Mouse (Mus musculus): ENCODE measurements around the gene Sult5a1. TPM values are rescaled to one million over a fixed set of nuclear protein-coding genes. Genes with fewer than 3 reads are reported as not detected.

Gene Sult5a1
- polyA plus RNA-seq, 1 experiment from 2014 or later: 0.05 TPM

DNA sequence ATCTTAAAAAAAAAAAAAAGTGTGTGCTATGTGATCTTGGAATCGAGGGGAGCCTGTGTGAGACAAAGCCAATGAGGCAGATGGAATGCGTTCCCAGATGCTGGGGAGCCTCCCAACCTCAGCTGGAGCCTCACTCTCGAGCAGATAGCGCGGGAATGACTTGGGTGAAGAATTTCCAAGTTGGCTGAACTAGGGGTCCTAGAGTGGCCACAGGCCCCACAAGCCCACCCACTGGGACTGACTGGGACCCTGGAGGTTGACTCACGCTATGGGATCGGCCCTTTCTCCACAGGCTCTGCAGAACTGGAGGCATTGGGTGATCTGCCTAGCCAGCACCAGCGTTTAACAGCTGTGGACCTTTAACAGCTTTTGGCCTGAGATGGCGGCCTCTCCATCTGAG is 21.8 kb downstream of the Sult5a1 start:
- in situ Hi-C loops (cut with MboI; ENCODE audit: low pct_unique_long_range_greater_than_20kb): no loop called here
- no peak for DNase-seq (ENCODE audit: low read depth, low spot score)
- peaks cover under 1% of the 10 kb centered on the region for H3K27me3 ChIP-seq
- ATAC-seq: no peak
- POLR2A ChIA-PET: interaction anchor here (0.6 kb wide), 1 partner anchor 292 kb away, joined by 3 read pairs; no protein-coding TSS in a partner anchor
- CTCF ChIA-PET: interaction anchor here (1.5 kb wide), 2 partner anchors 25 to 65 kb away, joined by 3 read pairs; no protein-coding TSS in a partner anchor
- no peak for TF ChIP-seq CTCF (IDR thresholded peaks at IDR 0.05)

DNA sequence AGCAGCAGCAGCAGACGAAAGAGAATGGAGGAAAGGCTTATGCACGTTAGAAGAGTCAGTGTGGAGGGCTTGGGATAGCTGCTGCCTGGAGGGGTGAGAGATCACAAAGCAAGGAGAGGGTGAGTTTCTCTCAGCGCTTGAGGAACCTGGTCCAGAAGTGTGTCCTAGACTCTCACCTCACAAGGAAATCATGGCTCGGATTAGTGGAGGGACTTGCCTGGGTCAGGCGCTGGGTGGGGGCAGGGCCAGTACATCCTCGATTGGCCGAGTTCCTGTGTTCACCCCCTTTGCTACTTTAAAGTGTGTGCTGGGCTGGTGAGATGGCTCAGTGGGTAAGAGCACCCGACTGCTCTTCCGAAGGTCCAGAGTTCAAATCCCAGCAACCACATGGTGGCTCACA is 22.3 kb downstream of the Sult5a1 start:
- peaks cover 3% of the 10 kb centered on the region for H3K27me3 ChIP-seq
- in situ Hi-C loops (cut with MboI; ENCODE audit: low pct_unique_long_range_greater_than_20kb): no loop called here
- DNase-seq (ENCODE audit: low read depth, low spot score): no peak

DNA sequence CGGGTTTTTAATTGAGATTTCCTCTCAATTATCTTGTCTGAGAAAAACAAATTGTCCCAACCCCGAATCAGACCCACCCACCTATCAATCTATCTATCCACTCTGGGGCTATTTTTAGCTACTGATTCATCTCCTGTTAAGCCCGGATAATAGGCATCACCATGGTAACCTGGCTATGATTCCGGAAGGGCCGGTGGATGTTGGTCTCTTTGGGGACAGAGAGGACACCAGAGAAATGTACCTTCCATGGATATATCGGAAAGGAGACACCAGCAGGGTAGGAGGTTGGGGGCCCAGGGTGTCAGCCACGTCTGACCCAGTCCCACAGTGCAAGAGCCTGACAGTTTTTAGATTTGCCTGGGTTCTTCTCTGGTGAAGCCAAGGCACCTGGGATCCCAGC is 22.7 kb downstream of the Sult5a1 start:
- POLR2A ChIA-PET: no interaction called here
- ATAC-seq: no peak
- DNase-seq (ENCODE audit: low read depth, low spot score): no peak
- CTCF ChIA-PET: no interaction called here
- TF ChIP-seq CTCF (IDR thresholded peaks at IDR 0.05): no peak
- in situ Hi-C loops (cut with MboI; ENCODE audit: low pct_unique_long_range_greater_than_20kb): no loop called here
- peaks cover 3% of the 10 kb centered on the region for H3K27me3 ChIP-seq

More for the DNA sequence above, 22.3 kb downstream of the Sult5a1 start:
- ChIA-PET CTCF (interaction anchor here (1.5 kb wide), 1 partner anchor 65 kb away, joined by 3 read pairs; no protein-coding TSS in a partner anchor), POLR2A (interaction anchor here (0.6 kb wide), 1 partner anchor 292 kb away, joined by 3 read pairs; no protein-coding TSS in a partner anchor)
- ATAC-seq: no peak
- no peak for TF ChIP-seq CTCF (IDR thresholded peaks at IDR 0.05)

DNA sequence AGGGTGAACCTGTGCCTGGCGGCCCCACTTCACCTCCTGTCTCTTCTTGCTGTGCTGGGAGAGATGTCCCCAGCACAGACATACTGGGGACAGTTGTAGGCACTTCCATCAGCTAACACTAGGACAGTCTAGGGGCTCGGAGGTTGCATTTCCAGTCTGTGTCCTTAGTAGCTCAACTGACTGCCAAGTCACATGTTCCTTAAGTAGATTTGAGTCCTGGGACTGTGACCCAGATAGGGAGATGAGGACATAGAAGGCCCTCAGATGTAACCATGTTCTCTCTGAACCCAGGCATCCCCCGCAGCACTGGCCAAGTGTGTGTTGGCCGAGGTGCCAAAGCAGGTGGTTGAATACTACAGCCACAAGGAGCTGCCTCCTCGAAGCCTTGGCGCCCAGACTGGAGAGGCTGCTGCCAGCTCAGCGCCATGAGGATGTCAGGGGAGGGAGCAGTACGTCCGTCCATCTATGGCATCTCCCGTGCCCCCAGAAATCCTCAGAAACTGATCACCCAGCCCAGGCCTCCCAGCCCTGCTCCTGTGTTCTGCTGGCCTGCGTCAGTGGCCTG is 23.9 kb downstream of the Sult5a1 start:
- peaks cover 3% of the 10 kb centered on the region for H3K27me3 ChIP-seq
- no peak for DNase-seq (ENCODE audit: low read depth, low spot score)
- no peak for ATAC-seq
- no peak for TF ChIP-seq CTCF (IDR thresholded peaks at IDR 0.05)
- CTCF ChIA-PET: interaction anchor here (1.0 to 1.2 kb wide), 3 partner anchors 9 to 27 kb away, joined by 3 to 4 read pairs (median 3); no protein-coding TSS in a partner anchor
- in situ Hi-C loops (cut with MboI; ENCODE audit: low pct_unique_long_range_greater_than_20kb): no loop called here
- POLR2A ChIA-PET: no interaction called here

DNA sequence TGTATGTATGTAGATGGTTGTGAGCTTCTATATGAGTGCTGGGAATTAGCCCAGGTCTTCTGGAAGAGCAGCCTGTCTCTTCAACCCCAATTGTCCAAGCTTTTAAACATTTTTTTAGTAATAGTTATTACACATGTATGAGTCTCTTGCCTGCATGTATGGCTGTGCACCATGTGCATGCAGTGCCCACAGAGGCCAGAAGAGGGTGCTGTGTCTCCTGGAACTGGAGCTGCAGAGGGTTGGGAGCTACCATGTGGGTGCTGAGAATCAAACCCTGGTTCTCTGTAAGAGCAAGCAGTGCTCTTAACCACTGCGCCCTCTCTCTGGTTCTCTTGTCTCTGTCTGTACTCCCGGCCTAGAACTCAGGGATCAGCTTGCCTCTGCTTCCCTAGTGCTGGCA is 25.2 kb downstream of the Sult5a1 start:
- H3K27me3 ChIP-seq: peaks cover 7% of the 10 kb centered on the region
- ChIA-PET POLR2A (interaction anchor here (0.6 kb wide), 1 partner anchor 20 kb away, joined by 3 read pairs; no protein-coding TSS in a partner anchor), CTCF (interaction anchor here (1.1 to 1.2 kb wide), 2 partner anchors 10 to 25 kb away, joined by 3 read pairs; no protein-coding TSS in a partner anchor)
- ATAC-seq: no peak
- TF ChIP-seq CTCF (IDR thresholded peaks at IDR 0.05): no peak
- no peak for DNase-seq (ENCODE audit: low read depth, low spot score)
- in situ Hi-C loops (cut with MboI; ENCODE audit: low pct_unique_long_range_greater_than_20kb): no loop called here

DNA sequence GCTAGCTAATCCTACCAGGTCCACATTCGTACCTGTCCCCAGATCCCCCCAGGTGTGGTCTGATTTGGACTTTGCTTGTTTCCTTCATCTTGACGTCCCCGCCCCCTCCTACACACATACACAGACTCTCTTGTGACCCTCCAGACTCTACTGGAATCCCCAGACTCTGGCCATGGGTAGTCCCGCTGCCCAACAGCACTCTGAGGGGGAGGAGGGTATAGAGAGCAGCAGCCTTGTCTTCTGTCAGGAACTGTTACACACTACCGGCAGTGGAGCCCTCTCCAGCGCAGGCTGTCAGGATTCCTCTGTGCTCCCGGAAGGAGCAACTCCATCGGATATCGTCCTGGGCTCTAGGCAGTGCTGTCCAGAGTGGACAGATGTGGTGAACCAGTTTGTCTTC is 27.1 kb downstream of the Sult5a1 start:
- TF ChIP-seq CTCF (IDR thresholded peaks at IDR 0.05): no peak
- ChIA-PET POLR2A (no interaction called here), CTCF (no interaction called here)
- DNase-seq (ENCODE audit: low read depth, low spot score): no peak
- peaks cover 8% of the 10 kb centered on the region for H3K27me3 ChIP-seq
- no peak for ATAC-seq
- in situ Hi-C loops (cut with MboI; ENCODE audit: low pct_unique_long_range_greater_than_20kb): no loop called here

DNA sequence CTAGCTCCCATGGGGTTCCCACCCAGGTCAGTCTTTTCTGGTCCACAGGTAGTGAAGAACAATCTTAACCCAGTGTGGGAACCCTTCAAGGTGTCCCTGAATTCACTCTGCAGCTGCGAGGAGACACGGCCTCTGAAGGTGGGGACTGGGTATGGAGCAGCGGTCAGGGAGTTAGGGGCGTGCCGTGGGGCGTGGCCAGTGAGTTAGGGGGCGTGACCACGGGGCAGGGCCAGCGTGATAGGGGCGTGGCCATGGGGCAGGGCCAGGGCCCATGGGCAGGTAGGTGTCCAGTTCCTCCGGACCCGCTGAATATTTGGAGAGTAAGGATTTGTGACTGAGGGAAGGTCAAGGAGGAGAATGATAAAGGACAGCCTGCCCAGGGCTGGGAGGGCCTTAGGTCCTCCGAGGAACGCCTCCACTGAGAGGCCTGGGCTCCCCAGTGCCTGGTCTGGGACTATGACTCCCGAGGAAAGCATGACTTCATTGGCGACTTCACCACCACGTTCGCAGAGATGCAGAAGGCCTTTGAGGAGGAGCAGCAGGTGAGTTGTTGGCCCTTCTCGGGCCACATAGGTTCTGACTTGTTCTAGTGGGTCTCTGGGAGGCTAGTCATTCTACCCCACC is 31.8 kb downstream of the Sult5a1 start:
- peaks cover 8% of the 10 kb centered on the region for H3K27me3 ChIP-seq
- ChIA-PET CTCF (interaction anchor here (1.1 to 2.0 kb wide), 3 partner anchors 8 to 19 kb away, joined by 4 to 8 read pairs (median 6); no protein-coding TSS in a partner anchor), POLR2A (no interaction called here)
- in situ Hi-C loops (cut with MboI; ENCODE audit: low pct_unique_long_range_greater_than_20kb): no loop called here
- TF ChIP-seq CTCF (IDR thresholded peaks at IDR 0.05): no peak
- no peak for ATAC-seq
- DNase-seq (ENCODE audit: low read depth, low spot score): no peak

DNA sequence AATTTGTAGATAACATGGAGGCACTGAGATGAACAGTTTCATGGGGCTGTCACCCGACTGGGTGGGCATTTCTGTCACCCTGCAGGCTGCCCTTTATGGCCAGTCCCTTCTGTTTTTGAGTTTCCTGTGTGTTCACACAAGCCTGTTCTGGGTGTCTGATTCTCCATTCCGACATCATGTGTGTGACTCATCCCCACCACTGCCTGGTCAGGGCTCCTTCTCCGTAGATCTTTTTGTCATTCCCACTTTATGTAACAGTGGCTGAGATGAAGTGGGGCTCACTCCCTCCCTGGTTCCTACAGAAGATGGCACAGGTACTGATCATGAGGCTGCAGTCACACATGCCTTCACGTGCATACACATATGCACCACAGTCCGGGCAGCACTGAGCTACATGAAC is 35.4 kb downstream of the Sult5a1 start:
- in situ Hi-C loops (cut with MboI; ENCODE audit: low pct_unique_long_range_greater_than_20kb): no loop called here
- H3K27me3 ChIP-seq: peaks cover 12% of the 10 kb centered on the region
- ATAC-seq (no peak), DNase-seq (ENCODE audit: low read depth, low spot score) (no peak)
- no peak for TF ChIP-seq CTCF (IDR thresholded peaks at IDR 0.05)
- POLR2A ChIA-PET: interaction anchor here (1.0 kb wide), 1 partner anchor 59 kb away, joined by 3 read pairs; no protein-coding TSS in a partner anchor
- CTCF ChIA-PET: interaction anchor here (0.7 to 1.8 kb wide), 2 partner anchors 10 to 67 kb away, joined by 3 read pairs; no protein-coding TSS in a partner anchor

DNA sequence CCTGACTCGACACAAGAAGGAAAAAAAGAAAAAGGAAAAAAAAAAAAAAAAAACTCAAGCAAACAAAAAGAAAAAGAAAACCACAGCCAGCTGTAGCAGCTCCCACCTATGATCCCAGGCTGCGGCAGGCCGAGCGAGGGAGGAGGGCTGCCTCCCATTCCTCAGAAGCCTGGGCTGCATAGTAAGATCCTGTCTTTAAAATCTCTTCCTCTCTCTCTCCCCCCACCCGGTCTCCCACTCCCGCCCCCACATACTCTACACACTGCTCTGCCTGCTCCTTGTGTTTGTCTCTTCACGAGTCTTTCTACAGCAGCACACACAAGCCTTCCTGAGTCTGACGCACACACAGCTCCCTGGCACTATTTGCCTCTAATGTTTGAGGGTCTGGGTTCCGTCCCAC is 36.1 kb downstream of the Sult5a1 start:
- ChIA-PET CTCF (no interaction called here), POLR2A (no interaction called here)
- in situ Hi-C loops (cut with MboI; ENCODE audit: low pct_unique_long_range_greater_than_20kb): no loop called here
- ATAC-seq: no peak
- H3K27me3 ChIP-seq: peaks cover 16% of the 10 kb centered on the region
- no peak for TF ChIP-seq CTCF (IDR thresholded peaks at IDR 0.05)
- DNase-seq (ENCODE audit: low read depth, low spot score): no peak

DNA sequence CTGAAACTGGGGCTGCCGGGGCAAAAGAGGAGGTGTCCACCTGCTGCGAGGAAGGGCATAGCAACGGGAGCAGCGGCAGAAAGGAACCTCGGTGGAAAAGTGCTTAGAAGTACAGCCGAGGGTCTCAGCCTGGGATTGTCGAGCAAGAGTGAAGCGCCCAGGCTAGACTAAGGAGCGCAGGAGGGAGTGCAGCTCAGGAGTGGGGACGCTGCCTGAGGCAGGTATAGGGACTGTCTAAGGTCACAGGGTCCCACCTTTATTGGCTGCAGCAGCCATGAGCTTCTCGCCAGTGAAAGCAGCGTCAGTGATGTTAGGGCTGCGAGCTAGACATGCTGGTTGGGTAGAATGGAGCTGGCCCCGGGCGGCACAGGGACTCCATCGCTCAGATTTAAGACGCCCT is 40.4 kb downstream of the Sult5a1 start:
- peaks cover 32% of the 10 kb centered on the region for H3K27me3 ChIP-seq
- in situ Hi-C loops (cut with MboI; ENCODE audit: low pct_unique_long_range_greater_than_20kb): no loop called here
- ATAC-seq (no peak), DNase-seq (ENCODE audit: low read depth, low spot score) (no peak)
- TF ChIP-seq CTCF (IDR thresholded peaks at IDR 0.05): no peak
- POLR2A ChIA-PET: interaction anchor here (0.6 to 0.9 kb wide), 3 partner anchors 12 to 214 kb away, joined by 3 to 4 read pairs (median 3); no protein-coding TSS in a partner anchor
- CTCF ChIA-PET: no interaction called here

DNA sequence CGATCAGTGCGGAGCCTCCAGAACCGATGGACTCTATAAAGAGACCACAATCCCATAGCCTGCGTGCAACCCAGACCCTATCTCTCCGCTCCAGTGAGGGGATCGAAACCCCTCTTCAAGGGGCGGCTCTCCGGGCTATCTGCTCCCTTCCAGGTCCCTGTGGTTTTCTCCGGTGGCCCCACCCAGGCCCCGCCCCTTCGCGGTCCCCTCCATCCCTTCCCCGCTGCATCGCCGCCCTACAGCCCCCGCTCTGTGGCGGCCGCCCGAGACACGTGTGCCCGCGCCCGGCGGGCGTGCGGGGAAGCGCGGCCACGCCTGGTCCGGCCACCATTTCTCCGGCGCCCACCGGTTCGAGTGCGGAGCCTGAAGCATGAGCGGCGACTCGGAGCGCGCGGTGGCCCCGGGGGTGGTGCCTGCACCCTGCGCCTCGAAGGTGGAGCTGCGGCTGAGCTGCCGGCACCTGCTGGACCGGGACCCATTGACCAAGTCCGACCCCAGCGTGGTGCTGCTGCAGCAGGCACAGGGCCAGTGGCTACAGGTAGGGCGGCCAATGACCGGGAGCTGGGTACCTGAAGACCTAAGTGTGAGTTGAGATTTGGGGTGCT is 40.9 kb downstream of the Sult5a1 start, which contains the start of gene Cpne7:
Gene Cpne7 (plus strand): TSS at position 248 of the 605 bp plus-strand sequence.
- H3K27me3 ChIP-seq: peaks cover 32% of the 10 kb centered on the region
- in situ Hi-C loops (cut with MboI; ENCODE audit: low pct_unique_long_range_greater_than_20kb): no loop called here
- TF ChIP-seq CTCF (IDR thresholded peaks at IDR 0.05): no peak
- ATAC-seq: no peak
- no peak for DNase-seq (ENCODE audit: low read depth, low spot score)
- CTCF ChIA-PET: no interaction called here
- POLR2A ChIA-PET: interaction anchor here (0.9 kb wide), 1 partner anchor 62 kb away, joined by 3 read pairs; no protein-coding TSS in a partner anchor

Measured in Patski (cell line).